Mouse (Mus musculus) kidney, adult 2 months (tissue): ENCODE data around the gene Wasf1.

Experiments used
- CTCF ChIP-seq: fragments of 200-500 bp; conservative IDR thresholded peaks from 2 replicates; pipeline ENCODE4 v1.5.1; 2011; ENCODE audit warnings: low read depth, mild to moderate bottlenecking, control low read depth, low read length, moderate library complexity, mixed read lengths; ENCODE audit not compliant: insufficient read depth, insufficient read length
- POLR2A ChIP-seq: fragments of 200-500 bp; IDR thresholded peaks from one replicate; pipeline ENCODE4 v1.6.1; 2011; ENCODE audit warnings: low read depth, low read length, control low read depth

DNA sequence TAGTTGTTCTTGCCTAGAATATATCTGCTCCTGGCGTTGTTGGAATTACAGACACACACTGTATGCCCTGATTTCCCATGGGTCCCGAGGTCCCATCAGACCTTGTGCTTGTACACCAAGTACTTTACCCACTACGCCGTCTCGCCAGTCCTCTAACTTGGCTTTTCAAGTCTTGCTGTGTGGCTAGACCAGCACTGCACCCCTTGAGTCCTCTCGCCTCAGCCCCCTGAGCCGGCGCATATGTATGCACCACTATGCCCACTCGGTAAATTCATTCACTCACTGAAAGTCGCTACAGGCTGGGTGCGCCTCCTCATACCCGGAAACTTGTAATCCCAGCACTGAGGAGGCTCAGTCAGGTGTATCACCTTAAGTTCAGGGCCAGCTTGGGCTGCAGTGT lies 12.5 kb downstream of the Wasf1 start:
- TF ChIP-seq CTCF (no peak), POLR2A (no peak)
